Comparison of ENCODE assay signal across 8 mouse cellular contexts in the genomic region with DNA sequence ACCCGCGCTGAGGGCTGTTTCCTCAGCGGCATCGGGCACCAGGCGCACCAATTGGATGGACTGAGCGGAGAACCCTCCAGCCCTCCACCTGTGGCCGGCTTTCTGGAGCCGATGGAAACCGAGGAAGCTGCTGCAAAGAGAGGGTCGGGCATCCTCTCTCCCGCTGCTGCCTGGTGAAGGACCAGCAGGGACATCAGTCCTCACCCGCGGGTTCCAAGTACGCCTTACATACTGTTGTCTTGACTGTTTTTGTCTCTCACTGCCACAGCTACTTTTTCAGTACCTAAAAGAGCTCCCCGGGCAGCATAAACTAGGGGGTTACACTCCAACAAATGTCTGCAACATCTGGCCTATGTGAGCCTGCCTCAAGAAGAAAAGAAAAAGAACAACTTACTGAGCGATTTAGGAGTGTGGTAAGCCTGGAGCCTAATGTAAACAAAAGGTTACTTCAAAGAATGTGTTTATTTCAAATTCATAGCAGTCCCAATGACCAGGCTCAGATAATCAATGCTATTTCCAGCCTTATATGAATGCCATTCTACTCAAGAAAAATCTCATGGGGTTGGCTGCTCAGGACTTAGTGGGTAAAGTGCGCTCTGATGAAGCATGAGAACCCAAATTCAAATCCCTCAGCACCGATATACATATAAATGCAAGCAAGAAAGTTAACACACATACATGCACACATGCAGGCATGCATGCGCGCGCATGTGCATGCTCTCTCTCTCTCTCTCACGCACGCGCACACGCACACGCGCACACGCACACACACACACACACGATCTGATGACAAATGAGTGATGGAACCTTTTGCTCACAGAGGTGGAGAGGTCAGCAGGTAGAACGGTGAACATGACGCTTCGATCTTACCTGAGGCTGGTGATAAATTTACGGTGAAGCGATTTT. TPM values are rescaled to one million over a fixed set of nuclear protein-coding genes. Genes with fewer than 3 reads are reported as not detected.
A peak's percentile ranks its signal among the peaks of the same experiment; 100 is the strongest.
DNase-seq lines count a peak whose midpoint lies in the region; ATAC-seq and TF ChIP-seq lines count a peak whose summit lies in the region.

No protein-coding gene starts in this region.

- no peaks in the 10 kb centered on the region for H3K9me3 ChIP-seq in forebrain, postnatal 0 days (ENCODE audit: low read length)
- H3K9me3 ChIP-seq in midbrain, embryonic 10.5 days (replicated peaks) = no peaks in the 10 kb centered on the region

- peaks cover 2% of the 10 kb centered on the region; the same call in 1 of the 2 replicates for H3K4me1 ChIP-seq in liver, adult 2 months (ENCODE audit: control insufficient read depth, insufficient read depth, low read length)
- peaks cover 2% of the 10 kb centered on the region; the same call in 1 of the 2 replicates for H3K4me1 ChIP-seq in brown adipose tissue, adult 24 weeks (ENCODE audit: control insufficient read depth, insufficient read depth, insufficient read length, low read length)
- peaks cover 3% of the 10 kb centered on the region; the same call in 1 of the 2 replicates for H3K4me1 ChIP-seq in forebrain, postnatal 0 days (ENCODE audit: insufficient read depth)
- H3K4me1 ChIP-seq in midbrain, embryonic 10.5 days = peaks cover 42% of the 10 kb centered on the region

- peak overlapping the region; percentile 91 for H3K4me2 ChIP-seq in forebrain, postnatal 0 days (ENCODE audit: low read depth)

- H3K9ac ChIP-seq in liver, adult 2 months (ENCODE audit: low read depth, low read length) = no peak overlapping the region
- peak overlapping the region; percentile 68 for H3K9ac ChIP-seq in forebrain, postnatal 0 days

- no peaks in the 10 kb centered on the region for H3K79me2 ChIP-seq in liver, adult 2 months (ENCODE audit: control insufficient read depth, insufficient read depth, low read length)

- TF ChIP-seq POLR2A in liver, adult 2 months (IDR thresholded peaks at IDR 0.05; ENCODE audit: extremely low read depth, insufficient read depth, low read length) = no peak

- H3K4me3 ChIP-seq in liver, adult 2 months (ENCODE audit: insufficient read depth, low read depth, low read length) = peak overlapping the region; percentile 76; the same call in 1 of the 2 replicates
- H3K4me3 ChIP-seq in brown adipose tissue, adult 24 weeks (ENCODE audit: insufficient read depth, low read depth, low read length) = peak overlapping the region; percentile 62
- H3K4me3 ChIP-seq in forebrain, postnatal 0 days (ENCODE audit: low read depth, low read length) = peak overlapping the region; percentile 68
- peak overlapping the region; percentile 68 for H3K4me3 ChIP-seq in midbrain, embryonic 10.5 days

- H3K27ac ChIP-seq in liver, adult 2 months (replicated peaks; ENCODE audit: insufficient read depth, low read depth, low read length) = no peak overlapping the region
- H3K27ac ChIP-seq in brown adipose tissue, adult 24 weeks (replicated peaks; ENCODE audit: low read depth, low read length) = no peak overlapping the region
- H3K27ac ChIP-seq in forebrain, postnatal 0 days (ENCODE audit: low read depth, low read length) = no peak overlapping the region
- peak overlapping the region; percentile 83 for H3K27ac ChIP-seq in midbrain, embryonic 10.5 days (replicated peaks)

- no peak for DNase-seq in liver, adult 2 months (ENCODE audit: extremely low read depth, low read depth, low spot score)
- DNase-seq in liver = no peak
- peak; percentile 78 for DNase-seq in forebrain, postnatal 0 days
- DNase-seq in midbrain, embryonic 10.5 days (ENCODE audit: low spot score) = peak; percentile 19
- no peak for DNase-seq in adrenal gland, postnatal 10 days
- DNase-seq in gastrocnemius, adult 8-10 months (ENCODE audit: low spot score in 2 of 2) = no peak

- no peaks in the 10 kb centered on the region for H3K36me3 ChIP-seq in liver, adult 2 months (ENCODE audit: control insufficient read depth, insufficient read depth, low read length)
- no peaks in the 10 kb centered on the region for H3K36me3 ChIP-seq in forebrain, postnatal 0 days (ENCODE audit: insufficient read depth)
- H3K36me3 ChIP-seq in midbrain, embryonic 10.5 days = no peaks in the 10 kb centered on the region

- peak; percentile 53 for ATAC-seq in forebrain, postnatal 0 days
- no peak for ATAC-seq in inflammation-experienced regulatory T-cells, adult 6 months

- 11% methylated on average over 34 of the region's 34 CpGs for WGBS in liver, adult 2 months
- WGBS in forebrain, postnatal 0 days = 7% methylated on average over 34 of the region's 34 CpGs
- WGBS in midbrain, embryonic 10.5 days = 9% methylated on average over 34 of the region's 34 CpGs

- H3K27me3 ChIP-seq in liver, adult 2 months (ENCODE audit: control insufficient read depth, insufficient read depth, low read length) = peaks cover 15% of the 10 kb centered on the region
- no peaks in the 10 kb centered on the region; the same call in 1 of the 2 replicates for H3K27me3 ChIP-seq in forebrain, postnatal 0 days (ENCODE audit: insufficient read depth, low read length)
- peaks cover 32% of the 10 kb centered on the region for H3K27me3 ChIP-seq in midbrain, embryonic 10.5 days (ENCODE audit: low read depth, poor library complexity, severe bottlenecking)

- no peak for TF ChIP-seq CTCF in liver, adult 2 months (IDR thresholded peaks at IDR 0.05; ENCODE audit: low read depth, low read length)
- no peak for TF ChIP-seq CTCF in forebrain, postnatal 0 days (IDR thresholded peaks at IDR 0.05; ENCODE audit: low read depth)

RNA-seq across cellular contexts. Expression of a gene that starts 0.6 kb away (rescaled TPM):
- 0.20 and 0.28 TPM in 2 replicates for total RNA-seq in liver, adult 2 months (2014; rRNA removed)
- polyA plus RNA-seq in liver, adult 2 months (2012; rRNA removed) = 0.07 TPM in 1 of 2 replicates, not detected in the other
- polyA plus RNA-seq in brown adipose tissue, adult 24 weeks (2012; ENCODE audit: insufficient read depth, insufficient read length, missing spikeins) = 0.58 and 0.59 TPM in 2 replicates
- 30.3 and 39.8 TPM in 2 replicates for total RNA-seq in forebrain, postnatal 0 days (2014; rRNA removed)
- polyA plus RNA-seq in forebrain, postnatal 0 days (2015; fragmentation: Nextera tagmentation; extraction: Ambion mirVana) = 15.1 and 18.4 TPM in 2 replicates
- polyA plus RNA-seq in midbrain, embryonic 10.5 days (2016; fragmentation: Nextera tagmentation; extraction: Ambion mirVana) = 23.7 and 32.0 TPM in 2 replicates
- 1 to 10 TPM; 4.8 to 5.4 TPM for total RNA-seq in adrenal gland, postnatal 10 days (2021)
- 1 to 10 TPM; 3.8 to 5.9 (median 4.8) TPM for total RNA-seq in gastrocnemius, adult 8-10 months (2022)
- polyA plus RNA-seq in inflammation-experienced regulatory T-cells, adult 6 months (2017; shearing (Covaris generic)) = 1 to 10 TPM; 1.2 to 2.9 (median 2.7) TPM

RNA-seq across cellular contexts. Expression of a gene that starts 31.5 kb away (rescaled TPM):
- total RNA-seq in liver, adult 2 months (2014; rRNA removed) = 1.5 and 1.6 TPM in 2 replicates
- 0.26 and 0.59 TPM in 2 replicates for polyA plus RNA-seq in liver, adult 2 months (2012; rRNA removed)
- polyA plus RNA-seq in brown adipose tissue, adult 24 weeks (2012; ENCODE audit: insufficient read depth, insufficient read length, missing spikeins) = 1.4 and 6.6 TPM in 2 replicates
- 45.3 and 53.0 TPM in 2 replicates for total RNA-seq in forebrain, postnatal 0 days (2014; rRNA removed)
- 21.8 and 30.6 TPM in 2 replicates for polyA plus RNA-seq in forebrain, postnatal 0 days (2015; fragmentation: Nextera tagmentation; extraction: Ambion mirVana)
- polyA plus RNA-seq in midbrain, embryonic 10.5 days (2016; fragmentation: Nextera tagmentation; extraction: Ambion mirVana) = 28.4 and 29.0 TPM in 2 replicates
- 10 to 100 TPM in 1 of 2 experiments, 1 to 10 TPM in 1; 7.4 to 11.0 TPM for total RNA-seq in adrenal gland, postnatal 10 days (2021)
- total RNA-seq in gastrocnemius, adult 8-10 months (2022) = 100 to 1,000 TPM; 200 to 232 (median 207) TPM
- 1 to 10 TPM in 2 of 3 experiments, under 1 TPM in 1; 0.62 to 5.4 (median 4.2) TPM for polyA plus RNA-seq in inflammation-experienced regulatory T-cells, adult 6 months (2017; shearing (Covaris generic))

Comparison
In these comparisons a context has a peak if more than half of its experiments do, and no peak if none do; other contexts are left out.
1. DNase-seq: peak in forebrain, postnatal 0 days (single experiment) and midbrain, embryonic 10.5 days (single experiment); none in liver, adult 2 months (single experiment), liver (single experiment), adrenal gland, postnatal 10 days (single experiment) and gastrocnemius, adult 8-10 months (0 of 2).
2. Peak in every context shown above with its lines, with median percentiles within 50 percentile points of each other: H3K4me3 ChIP-seq.